Mouse (Mus musculus) gastrocnemius, postnatal 25 days (tissue): Measurements from ENCODE around the gene Fes. TPM values are rescaled to one million over a fixed set of nuclear protein-coding genes. Genes with fewer than 3 reads are reported as not detected.
A peak's percentile ranks its signal among the peaks of the same experiment; 100 is the strongest.

Experiments
- DNase-seq: peaks from one replicate; pipeline ENCODE4 v3.0.0; 2022
- long read RNA-seq, 2 experiments: library from polyadenylated mRNA; stranded (forward); transcript quantifications; one replicate each; pipeline ENCODE4 v2.0.0; 2021
- total RNA-seq, 2 experiments: library from RNA; stranded (reverse); gene quantifications; 1 replicate in 1 of 2; 2 replicates in 1 of 2; pipeline ENCODE4 v1.2.3; 2021

Fes gene
- total RNA-seq, result 1 to 10 TPM; 3.3 to 3.4 TPM
- long read RNA-seq, experiment 1, result 0 reads
- long read RNA-seq, experiment 2, partial matches to known transcripts, result 0 of 2 reads
- long read RNA-seq, experiment 2, other reads (novel, unspliced or antisense), result 1 of 2 reads

DNA sequence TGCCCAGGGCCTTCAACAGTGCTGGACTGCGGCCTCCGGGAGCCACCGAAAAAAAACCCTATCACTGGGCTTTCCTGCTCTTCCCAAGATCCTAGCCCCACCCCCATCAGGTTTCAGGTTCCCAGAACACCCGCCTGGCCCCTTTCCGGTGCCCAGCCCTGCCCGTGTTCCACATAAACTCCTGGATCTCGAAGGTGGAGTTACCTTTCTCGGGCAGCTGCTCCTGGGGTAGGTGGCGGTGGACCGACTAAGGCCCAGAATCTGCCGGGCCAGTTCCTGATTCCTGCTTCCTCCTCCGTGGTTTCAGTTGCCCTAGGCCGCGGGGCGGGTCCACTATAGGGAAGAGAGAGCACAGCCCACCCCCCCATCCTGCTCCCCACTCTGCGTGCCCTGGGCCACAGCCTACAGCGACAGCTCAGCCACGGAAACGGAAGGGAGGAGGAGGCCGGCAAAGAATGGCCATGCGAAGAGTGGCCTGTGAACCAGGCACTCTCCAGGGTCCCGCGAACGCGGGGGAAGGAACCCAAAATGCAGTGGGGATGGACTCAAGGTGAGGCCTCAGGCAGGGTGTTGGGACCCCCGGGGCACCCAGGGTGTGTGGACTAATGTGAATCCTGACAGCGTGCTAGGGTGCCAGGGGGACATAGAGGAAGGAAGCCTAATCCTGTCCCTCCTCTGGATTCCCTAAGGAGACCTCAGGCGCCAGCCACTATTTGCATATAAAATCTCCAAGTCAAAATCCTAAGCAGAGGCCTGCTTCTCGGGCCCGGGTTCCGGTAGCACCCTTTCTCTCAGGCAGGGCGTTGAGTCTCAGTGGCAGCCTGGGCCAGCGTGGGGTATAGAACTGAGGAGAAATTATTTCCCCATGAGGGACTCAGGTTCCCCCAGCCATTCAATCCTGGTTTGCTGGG, at the start of gene Fes:
Fes (minus strand) TSS at position 314 of the 911 bp plus-strand sequence.
- peak; percentile 77 for DNase-seq

DNA sequence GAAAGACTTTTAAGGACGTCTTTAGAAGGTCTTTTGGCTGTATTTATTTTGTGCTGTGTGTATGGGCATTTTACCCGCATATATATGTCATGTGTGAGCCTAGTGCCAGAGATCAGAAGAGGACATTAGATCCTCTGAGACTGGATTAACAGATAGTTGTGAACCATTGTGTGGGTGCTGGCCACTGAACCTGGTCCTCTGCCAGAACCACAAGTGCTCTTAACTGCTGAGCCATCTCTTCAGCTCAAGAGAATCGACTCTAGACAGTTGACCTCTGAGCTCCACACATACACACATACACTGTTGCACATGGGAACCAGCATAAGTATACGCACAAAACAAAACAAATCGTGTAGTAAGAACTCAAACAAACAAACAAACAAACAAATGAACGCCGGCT, 48.8 kb upstream of the Fes start:
- no peak for DNase-seq

DNA sequence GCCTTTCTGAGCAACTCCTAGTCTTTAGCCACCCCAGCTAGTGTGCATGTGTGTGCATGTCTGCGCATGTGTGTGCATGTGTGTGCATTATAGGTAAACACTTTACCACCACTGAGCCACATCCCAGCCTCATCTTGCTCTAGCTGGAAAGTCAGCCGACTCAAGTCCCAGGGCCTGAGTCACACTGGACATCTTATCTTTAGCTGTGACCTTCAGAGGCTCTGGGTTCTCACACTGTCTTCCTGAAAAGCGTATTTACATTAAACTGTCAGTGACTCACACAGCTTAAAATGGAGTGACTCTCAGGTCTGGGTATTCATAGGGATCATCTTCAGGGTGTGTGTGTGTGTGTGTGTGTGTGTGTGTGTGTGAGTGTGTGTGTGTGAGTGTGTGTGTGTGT, 47.8 kb upstream of the Fes start:
- DNase-seq, result no peak

DNA sequence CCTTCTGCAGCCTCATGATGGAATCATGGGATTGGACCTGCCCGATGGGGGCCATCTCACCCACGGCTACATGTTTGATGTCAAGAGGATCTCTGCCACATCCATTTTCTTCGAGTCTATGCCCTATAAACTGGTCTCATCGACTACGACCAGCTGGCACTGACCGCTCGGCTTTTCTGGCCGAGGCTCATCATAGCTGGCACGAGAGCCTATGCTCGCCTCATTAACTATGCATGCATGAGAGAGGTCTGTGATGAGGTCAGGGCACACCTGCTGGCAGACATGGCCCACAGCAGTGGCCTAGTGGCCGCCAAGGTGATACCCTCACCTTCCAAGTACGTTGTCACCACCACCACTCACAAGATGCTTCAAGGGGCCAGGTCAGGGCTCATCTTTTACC, 41.9 kb upstream of the Fes start:
- no peak for DNase-seq

DNA sequence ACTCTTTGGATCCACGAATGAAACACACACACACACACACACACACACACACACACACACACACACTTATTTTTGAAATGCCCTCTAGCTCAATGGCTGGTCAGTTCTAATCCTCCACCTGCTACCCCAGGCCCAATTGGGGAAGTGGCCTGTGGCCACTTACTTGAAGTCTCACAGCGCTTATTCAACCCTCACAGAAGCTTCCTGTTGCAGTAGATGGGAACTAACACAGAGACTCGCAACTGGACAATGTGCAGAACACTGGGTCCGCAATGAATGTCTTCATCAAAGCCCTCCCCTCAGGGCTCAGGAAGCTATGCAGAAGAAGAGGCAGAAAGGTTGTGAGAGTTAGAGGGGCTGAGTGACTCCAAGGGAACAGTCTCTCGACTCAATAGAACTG, 40.0 kb upstream of the Fes start:
- DNase-seq, result no peak

DNA sequence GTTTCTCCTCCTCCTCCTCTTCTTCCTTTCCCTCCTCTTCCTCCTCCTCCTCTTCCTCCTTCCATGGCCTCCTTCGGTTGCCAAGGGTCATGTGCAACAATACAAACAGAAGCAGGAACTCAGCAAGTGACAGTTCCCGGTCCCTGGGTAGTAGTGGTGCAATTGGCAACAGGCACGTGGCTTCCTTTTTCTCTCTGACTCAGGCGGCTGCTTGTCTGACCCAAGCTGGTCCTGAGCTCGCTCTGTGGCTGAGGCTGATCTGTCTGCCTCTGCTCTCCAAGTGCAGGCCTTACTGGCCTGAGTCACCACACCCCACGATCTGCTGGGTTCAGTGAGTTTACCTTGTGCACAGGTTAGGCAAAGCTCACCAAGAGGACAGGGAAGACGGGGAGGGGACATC, 38.6 kb upstream of the Fes start:
- no peak for DNase-seq

DNA sequence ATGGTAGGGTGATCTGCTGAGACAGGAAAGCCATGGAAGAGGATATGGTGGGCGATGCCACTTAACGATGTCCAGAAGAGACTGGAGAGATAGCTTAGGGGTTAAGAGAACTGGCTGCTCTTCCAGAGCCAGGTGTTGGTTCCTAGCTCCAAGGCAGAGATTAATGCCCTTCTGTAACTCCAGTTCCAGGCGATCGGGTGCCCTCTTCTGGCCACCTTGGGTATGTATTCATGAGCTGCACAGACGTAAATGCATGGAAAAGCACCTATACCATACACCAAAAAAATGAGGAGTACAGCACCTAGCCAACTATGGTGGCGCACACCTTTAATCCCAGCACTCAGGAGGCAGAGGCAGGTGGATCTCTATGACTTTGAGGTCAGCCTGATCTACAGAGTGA, 37.0 kb upstream of the Fes start:
- DNase-seq, result no peak

DNA sequence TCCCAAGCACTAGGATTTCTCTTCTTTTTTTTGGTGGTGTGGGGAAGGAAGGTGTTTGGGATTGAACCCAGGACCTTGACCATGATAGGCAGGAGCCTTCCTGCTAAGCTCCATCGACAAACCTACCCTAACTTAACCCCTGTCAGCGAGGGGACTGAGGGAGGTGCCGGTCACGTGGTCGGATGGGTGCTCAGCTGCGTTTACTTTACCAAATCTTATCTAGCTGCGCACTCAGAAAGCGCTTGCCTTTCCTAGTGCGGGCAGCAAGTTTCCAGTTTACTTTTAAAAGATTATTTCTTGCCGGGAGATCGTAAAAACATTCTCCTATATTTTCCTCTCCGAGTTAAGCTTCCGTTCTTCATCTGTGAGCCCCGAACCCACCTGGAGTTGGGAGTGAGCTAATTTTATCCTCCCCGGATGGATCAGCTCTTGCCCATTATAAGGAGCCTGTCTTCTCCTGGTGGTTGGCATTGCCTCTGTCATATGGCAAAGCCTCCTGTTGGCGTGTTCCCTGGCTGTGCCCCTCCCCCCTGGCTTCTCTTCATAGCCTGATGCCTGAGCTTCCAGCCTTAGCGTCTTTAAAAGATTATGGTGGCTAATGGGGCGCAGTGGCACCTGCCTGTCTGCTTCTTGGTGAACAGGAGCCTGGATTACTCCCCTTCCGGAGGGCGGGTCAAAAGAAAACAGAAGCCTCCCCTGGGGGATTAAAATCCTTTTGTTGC, 35.2 kb upstream of the Fes start:
- no peak for DNase-seq

DNA sequence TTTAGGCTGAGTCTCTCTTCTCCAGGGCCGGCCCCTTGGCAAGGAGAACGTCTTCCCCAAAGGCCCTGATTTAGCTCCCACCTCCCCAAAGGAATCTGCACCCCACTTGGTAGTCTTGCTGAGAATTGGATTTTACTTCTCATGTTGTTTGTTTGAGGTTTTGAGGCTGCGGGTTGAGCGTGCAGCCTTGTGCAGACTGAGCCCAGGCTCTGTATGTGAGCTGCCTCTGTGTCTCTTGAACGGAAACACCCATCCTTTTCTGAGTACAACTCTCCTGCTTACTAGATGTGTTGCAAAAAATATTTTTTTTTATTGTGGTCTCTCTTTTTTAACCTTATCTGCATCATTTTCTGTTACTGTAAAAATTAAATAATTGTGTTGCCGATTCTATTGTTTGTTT, 33.8 kb upstream of the Fes start:
- DNase-seq, result no peak

DNA sequence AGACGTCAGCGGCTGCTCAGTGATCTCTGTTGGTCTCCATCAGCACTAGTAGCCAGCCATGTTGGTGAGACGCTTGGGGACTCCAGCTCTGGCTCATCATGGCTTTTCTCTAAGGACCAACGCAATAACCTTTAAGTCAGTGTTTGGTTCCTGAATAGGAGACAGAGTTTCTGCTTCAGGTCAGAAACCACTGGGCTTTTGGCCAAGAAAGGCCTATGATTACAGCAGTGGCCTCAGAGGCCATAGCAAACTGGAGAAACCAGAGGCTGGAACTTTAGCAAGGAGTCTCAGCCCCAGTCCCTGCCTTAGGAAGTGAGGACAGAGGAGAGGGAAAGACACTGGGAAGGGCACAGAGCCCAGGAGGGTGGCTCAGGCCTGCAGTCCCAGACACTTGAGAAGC, 32.8 kb upstream of the Fes start:
- DNase-seq, result no peak

DNA sequence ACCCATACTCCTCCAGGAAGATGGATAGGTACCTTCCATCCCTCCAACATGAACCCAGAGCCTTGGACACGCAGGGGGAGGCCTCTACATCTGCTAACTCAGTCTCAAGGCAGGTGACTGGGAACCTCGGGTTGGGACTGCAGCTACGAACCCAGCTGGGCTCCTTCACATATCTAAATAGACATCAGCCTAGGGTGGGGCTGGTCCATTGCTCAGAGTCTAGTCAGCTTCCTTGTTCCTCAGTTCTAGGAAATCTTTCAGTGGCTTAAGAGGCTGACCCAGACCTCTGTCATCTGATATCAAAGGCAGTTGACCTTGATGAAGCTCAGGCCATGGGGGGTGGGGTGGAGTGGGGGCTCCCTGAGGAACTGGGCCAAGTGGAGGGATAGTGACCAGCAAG, 31.5 kb upstream of the Fes start:
- DNase-seq, result no peak

DNA sequence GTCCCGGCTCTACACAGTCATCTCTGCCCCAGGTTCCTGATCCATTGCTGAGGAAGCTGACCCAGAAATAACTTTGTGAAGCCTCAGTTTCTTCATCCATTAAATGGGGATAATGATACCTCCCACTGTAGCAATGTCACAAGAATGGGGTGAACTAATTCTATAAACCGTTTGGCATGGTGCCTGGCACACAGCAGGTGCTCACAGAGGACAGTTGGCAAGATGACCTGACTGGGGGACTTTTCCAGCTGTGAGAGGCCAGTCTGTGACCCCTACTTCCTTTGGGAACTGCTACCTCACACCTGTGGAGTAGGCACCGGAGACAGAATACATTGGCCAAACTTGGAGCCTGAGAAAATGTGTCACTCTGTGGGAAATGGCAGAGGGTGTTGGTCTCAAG, 30.3 kb upstream of the Fes start:
- no peak for DNase-seq

DNA sequence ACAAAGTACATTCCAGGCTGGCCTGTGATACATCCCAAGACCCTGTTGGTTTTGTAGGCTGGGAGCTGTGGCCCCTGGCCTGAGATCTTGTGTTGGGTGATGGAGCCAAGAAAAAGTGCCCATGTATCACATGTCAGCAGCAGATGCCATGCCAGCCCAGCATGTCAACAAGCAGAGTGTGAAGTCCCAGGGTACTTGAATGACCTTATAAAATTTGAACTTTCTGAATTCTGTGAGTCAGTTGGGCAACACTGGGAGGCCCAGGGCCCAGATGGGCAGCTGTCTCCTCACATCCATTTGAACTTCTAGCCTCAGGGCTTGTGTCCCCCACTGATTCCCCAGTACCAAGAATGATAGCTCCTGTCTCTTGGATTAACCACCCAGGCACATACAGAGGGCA, 29.9 kb upstream of the Fes start:
- DNase-seq, result no peak

DNA sequence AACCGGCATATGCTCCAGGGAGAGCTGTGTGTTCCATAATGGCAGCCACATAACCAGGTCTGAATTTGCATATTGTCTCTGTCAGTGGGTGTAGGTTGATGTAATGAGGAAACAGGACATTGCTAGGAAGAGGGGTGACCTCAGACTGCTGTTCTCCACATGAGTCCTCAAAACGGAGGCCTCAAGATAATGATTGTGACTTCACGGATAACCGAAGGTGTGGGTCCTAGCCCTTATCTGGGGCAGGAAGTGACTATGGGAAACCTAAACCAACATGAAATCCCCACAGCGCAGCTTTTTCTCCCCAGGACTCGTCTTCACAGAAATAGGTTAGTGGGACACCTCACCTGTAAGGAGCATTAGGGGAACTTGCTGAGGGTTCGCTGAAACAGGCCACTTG, 29.2 kb upstream of the Fes start:
- DNase-seq, result no peak

DNA sequence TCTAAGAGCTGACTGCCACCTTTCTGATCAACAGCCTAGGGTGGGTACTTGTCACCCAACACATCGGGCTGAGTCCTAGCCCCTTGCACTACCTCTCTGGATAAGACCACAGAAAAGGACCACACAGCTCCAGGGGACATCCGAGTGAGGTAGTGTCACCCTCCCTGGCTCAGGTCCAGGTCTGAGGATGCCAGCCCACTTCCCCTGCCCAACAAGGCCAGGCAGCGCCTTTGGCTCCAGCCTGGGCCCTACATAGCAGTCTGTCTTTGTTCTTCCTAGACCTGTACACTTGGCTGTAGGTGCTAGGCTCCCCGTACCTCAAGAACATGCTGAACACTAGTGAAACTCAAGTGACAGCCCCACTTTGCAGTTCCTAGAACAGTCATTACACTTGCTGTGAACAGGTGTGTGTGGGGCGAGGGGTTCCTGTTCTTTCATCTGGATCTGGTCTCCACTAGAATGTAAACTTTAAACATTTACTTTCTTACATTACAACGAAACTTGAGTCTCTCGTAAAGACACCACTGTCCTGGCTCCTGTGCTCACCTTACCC, 26.6 kb upstream of the Fes start:
- no peak for DNase-seq

DNA sequence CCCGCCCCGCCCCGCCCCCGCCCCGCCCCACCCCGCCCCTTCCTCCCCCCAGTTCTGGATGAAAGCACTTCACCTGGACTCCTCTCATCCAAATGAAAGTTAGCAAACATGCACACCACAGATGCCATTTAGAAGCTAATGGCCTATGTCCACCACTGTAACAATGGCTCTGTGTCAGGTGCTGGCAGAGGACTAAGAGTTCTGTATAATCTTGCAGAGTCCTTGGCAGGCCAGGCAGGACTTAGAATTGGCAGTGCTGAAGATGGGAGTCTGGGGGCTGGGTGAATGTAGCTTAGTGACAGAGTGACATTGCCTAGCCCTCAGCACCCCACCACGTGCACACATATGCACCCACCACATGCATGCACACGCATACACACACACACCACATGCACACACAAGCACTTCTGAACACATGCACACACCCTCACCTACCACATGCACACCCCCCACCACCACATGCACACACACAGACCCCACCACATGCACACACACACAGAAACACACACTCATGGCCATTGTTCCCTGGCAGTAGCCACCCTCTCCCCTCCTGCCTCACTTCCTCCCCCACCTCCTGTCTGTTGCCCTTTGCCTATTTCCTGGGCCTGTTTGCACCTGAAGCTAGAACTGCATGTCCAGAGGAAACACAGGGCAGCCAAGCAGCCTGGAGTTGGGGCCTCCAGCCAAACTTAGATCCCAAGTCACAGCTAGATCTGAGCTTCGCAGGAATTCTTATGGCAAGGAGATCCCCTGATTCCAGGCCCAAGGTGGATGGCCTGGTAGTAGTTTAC, 26.0 kb upstream of the Fes start:
- DNase-seq, result no peak

DNA sequence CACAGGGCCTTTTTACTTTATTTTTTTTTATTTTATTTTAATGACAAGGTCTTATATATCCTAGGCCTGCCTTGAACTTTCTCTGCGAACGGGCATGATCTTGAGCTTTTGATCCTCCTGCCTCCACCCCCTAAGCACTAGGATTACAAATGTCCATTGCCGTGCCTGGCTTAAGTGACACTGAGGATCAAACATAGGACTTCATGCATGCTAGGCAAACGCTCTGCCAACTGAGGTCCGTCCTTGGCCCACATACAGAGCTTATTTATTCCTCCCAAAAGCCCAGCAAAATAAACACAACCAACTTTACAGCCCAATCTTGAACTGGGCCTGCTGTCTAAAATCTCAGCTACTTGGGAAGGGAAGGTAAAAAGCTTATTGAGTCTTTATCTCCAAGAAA, 25.0 kb upstream of the Fes start:
- no peak for DNase-seq

DNA sequence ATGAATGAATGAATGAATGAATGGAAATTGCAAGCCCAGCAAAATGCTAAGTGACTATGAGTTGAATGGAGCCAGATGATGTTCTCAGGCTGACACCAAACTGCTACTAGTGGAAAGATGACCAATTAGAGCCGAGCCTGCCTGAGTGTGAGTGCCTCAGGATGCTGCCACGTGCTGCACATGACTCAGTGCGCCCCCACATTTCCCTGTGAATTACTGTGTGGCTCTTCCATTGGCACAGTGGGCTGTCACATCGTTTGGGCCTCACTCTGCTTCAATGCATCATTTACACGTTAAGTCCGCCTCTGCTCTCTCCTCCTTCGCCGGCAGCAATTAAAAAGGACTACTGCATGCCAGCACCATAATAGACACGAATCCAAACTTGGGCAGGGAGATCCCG, 24.5 kb upstream of the Fes start:
- DNase-seq, result no peak

DNA sequence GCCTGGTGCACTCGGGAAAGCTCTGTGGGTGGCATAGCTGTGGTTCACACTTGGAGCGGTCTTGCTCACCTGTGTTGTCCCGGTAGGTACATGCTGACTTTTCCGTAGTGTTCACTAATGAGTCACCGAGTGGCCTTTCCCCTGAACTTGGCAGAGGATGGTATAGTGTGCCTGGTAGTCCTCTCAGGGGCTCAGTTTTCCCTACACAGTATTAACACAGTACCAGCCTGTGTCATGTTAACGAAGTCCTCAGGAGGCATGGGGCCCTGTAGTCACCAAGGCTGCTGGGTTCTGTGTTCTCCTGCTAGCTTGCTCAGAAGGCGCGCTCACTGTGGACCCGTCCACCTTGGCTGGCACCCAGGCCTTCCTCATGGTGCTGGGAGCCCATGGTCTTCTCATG, 22.6 kb upstream of the Fes start:
- no peak for DNase-seq

DNA sequence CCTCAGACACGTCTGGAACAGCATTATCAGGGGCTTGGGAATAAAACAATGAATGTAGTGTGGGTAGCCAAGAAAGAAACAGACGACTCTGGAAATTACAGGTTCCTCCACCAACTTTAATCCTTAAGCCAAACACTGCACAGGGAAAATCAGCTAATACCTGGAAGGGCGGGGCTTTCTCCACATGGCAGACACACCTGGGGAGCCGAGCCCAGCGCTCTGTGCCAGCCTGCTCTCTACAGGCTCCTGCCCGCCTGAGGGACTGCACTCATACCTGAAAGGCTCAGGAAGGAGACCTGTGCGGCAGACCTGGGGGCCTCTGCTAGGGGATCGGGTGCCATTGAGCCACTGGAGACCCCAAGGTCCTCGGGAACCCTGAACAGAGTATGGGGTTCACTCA, 20.0 kb upstream of the Fes start:
- DNase-seq, result no peak

DNA sequence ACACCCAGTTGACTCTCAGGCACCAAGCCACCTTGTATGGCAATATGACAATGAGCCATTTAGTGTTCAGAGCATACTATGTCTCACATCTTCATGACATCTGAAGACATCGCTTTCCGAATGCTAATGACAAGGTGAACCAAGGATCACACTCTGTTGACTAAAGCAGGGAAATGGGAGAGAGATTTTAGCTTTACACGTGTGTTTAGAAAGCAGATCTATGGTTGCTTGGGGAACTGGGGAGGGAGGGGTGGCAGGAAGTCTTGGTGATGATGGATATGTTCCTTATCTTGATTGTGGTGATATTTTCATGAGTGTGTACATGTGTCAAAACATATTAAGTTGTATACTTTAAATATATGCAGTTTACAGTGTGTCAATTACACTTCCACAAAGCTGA, 18.4 kb upstream of the Fes start:
- DNase-seq, result no peak

DNA sequence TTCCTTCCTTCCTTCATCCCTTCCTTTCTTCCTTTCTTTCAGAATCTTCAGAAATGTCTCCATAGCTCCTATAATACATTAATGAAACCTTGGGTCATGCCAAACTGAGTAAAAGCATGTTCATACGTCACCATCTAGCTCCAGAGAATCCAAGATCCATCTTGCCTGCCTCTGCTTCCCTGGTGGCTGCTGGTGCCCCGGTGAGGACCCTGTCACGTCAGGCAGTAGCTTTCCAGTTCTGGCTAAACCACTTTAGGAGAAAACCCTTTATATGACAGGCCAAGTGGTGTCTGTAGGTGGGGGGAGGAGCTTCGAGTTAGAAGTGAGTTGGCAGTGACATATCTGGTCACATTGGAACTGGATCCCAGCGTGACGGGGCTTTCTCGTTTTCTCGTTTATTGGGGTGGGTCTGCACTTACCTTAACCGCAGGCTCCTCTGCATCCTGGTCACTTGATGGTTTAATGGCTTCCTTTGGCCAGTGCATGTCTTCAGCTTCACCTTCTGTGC, 17.5 kb upstream of the Fes start, which contains the start of gene Furin:
Furin (minus strand) TSS at position 249 of the 508 bp plus-strand sequence.
- no peak for DNase-seq
